In genomic region chrX:48103256-48103655, GRCm38 (mm10) we compare ENCODE assay signal across 19 mouse cellular contexts. TPM values are rescaled to one million over a fixed set of nuclear protein-coding genes. Genes with fewer than 3 reads are reported as not detected.
DNase-seq lines count a peak whose midpoint lies in the region; TF ChIP-seq lines count a peak whose summit lies in the region.
"Had no signal": no experiment of that assay in that cellular context is flagged by ENCODE, and none has a peak within 500 bp of the region (broad histone marks: within the 10 kb centered on the region; RNA-seq: fewer than 3 reads in every experiment).

No protein-coding gene starts in this region.

- TF ChIP-seq POLR2A in cerebellum, adult 2 months (IDR thresholded peaks at IDR 0.05; ENCODE audit: borderline replicate concordance, insufficient read depth, low read length): no peak

- peak overlapping the region; percentile 30; the same call in 1 of the 2 replicates for H3K27ac ChIP-seq in cerebellum, adult 2 months (ENCODE audit: insufficient read depth, low read length)

- H3K27me3 ChIP-seq in cerebellum, adult 2 months (ENCODE audit: control insufficient read depth, insufficient read depth, low read length): no peaks in the 10 kb centered on the region
- H3K27me3 ChIP-seq: CH12.LX had no signal

- peak in 1 of 2 experiments; percentile 62 for DNase-seq in cerebellum, adult 2 months
- no peak for DNase-seq in cerebellum, adult 9-10 months
- DNase-seq in cerebellum, adult 9-11 months: peak; percentile 38
- DNase-seq in cerebellum, adult 8-10 months: no peak
- DNase-seq in brain, adult 2 months (ENCODE audit: low read depth, low spot score): peak; percentile 66
- DNase-seq in layer of hippocampus, postnatal 14 days (ENCODE audit: low spot score in 2 of 2): no peak
- DNase-seq: adrenal gland, adult 2 months; adrenal gland, adult 8-10 months; adrenal gland, postnatal 10 days; adrenal gland, postnatal 14 days; adrenal gland, postnatal 25 days; adrenal gland, postnatal 36 days; B cell, adult 2 months; cerebellum, adult 11 months; cerebellum, adult 11-12 months; cerebellum, postnatal 10 days had no signal

- H3K4me3 ChIP-seq in cerebellum, adult 2 months (replicated peaks; ENCODE audit: insufficient read depth, low read depth, low read length): no peak overlapping the region

- H3K4me1 ChIP-seq in cerebellum, adult 2 months (ENCODE audit: control insufficient read depth, insufficient read depth, low read length): peaks cover 9% of the 10 kb centered on the region; the same call in 1 of the 2 replicates

- WGBS in cerebellum, adult 2 months: 17% methylated on average over 3 of the region's 3 CpGs

- no peak for TF ChIP-seq CTCF in cerebellum, adult 2 months (IDR thresholded peaks at IDR 0.05; ENCODE audit: borderline replicate concordance, insufficient read depth, low read depth, low read length)

RNA-seq across cellular contexts. Expression of gene Xpnpep2, which starts 5.3 kb away (rescaled TPM):
- 0.08 and 0.13 TPM in 2 replicates for polyA plus RNA-seq in cerebellum, adult 2 months (2012; rRNA removed)
- under 1 TPM; 0.43 to 0.83 TPM for total RNA-seq in layer of hippocampus, postnatal 14 days (2021)

RNA-seq across cellular contexts. Expression of gene Sash3, which starts 43.0 kb away (rescaled TPM):
- 0.56 and 0.59 TPM in 2 replicates for polyA plus RNA-seq in cerebellum, adult 2 months (2012; rRNA removed)
- 1 to 10 TPM; 1.0 to 1.9 TPM for total RNA-seq in layer of hippocampus, postnatal 14 days (2021)
- polyA plus RNA-seq: C2C12, Patski had no signal

Comparison
In these comparisons a context has a peak if more than half of its experiments do, and no peak if none do; other contexts are left out.
1. DNase-seq: peak in cerebellum, adult 9-11 months (single experiment) and brain, adult 2 months (single experiment); none in cerebellum, adult 9-10 months (single experiment), cerebellum, adult 8-10 months (single experiment) and layer of hippocampus, postnatal 14 days (0 of 2).